Mouse (Mus musculus): ENCODE data around the gene Edem1. TPM values are rescaled to one million over a fixed set of nuclear protein-coding genes. Genes with fewer than 3 reads are reported as not detected.

Gene Edem1
- polyA plus RNA-seq (2015; fragmentation: Nextera tagmentation; extraction: Ambion mirVana): 18.5 and 22.1 TPM in 2 replicates

DNA sequence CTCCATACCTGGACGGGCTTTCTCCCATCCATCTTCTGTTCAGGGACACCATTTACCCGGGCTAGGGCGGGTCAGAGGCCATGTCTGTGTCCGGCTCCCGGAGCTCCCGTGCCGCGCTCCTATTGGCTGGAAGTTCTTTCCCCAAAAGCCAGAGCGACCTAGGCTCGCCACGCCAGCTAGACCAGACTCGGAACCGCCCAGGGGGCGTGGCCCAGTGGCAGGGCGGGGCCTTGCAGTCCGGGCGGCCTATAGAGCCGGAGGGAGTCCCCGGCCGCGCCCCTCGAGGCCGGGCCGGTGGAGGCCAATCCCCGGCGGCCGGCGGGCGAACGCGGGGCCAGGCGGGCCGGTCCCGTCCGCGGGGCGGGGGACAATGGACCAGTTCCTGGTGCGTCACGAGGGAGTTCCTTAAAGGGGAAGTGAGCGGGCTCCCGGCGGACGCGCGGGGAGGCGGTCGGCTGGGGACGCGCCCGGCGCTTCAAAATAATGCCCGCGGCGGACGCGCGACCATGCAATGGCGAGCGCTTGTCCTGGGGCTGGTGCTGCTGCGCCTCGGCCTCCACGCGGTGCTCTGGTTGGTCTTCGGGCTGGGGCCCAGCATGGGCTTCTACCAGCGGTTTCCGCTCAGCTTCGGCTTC lies at the start of gene Edem1:
TSS of gene Edem1 (plus strand) at position 408 of the 635 bp plus-strand sequence.
- peaks cover 24% of the 10 kb centered on the region for H3K4me1 ChIP-seq (replicated peaks; ENCODE audit: control insufficient read depth, insufficient read depth, low read length)
- under 1% methylated on average over 64 of the region's 67 CpGs for WGBS
- no peaks in the 10 kb centered on the region for H3K9me3 ChIP-seq (ENCODE audit: control insufficient read depth, low read length)
- peak within 1 kb of the TSS; percentile 93 for H3K9ac ChIP-seq (ENCODE audit: low read length)
- H3K36me3 ChIP-seq (ENCODE audit: control insufficient read depth, insufficient read depth, low read length): no peaks in the 10 kb centered on the region
- peak within 1 kb of the TSS; percentile 92 for H3K4me2 ChIP-seq (ENCODE audit: low read depth, low read length)
- peak within 1 kb of the TSS; percentile 81 for H3K27ac ChIP-seq (ENCODE audit: low read length)
- H3K27me3 ChIP-seq (ENCODE audit: control insufficient read depth, insufficient read depth, low read depth, low read length): no peaks in the 10 kb centered on the region
- peak within 1 kb of the TSS; percentile 95 for H3K4me3 ChIP-seq (ENCODE audit: low read length)
- peak; percentile 99 for ATAC-seq (ENCODE audit: low read depth)

DNA sequence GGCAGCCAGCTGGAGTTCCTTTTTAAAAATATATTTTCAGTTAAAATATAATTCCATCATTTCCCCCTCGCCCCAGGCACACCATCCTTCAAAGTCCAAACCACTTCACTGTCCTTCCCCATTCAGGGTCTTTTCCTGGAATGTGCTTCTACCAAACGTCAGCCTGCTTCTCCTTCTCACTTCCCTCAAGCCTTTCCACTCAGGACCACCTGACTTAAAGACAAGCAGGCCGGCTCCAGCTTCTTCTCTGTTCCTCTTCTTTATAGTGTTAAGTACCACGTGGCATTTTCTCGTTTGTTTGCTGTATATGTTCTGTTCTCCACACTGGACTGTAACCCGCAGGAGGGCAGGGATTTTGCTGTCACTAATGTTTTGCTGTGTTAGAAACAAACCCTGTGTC lies 46.6 kb upstream of the Edem1 start:
- Histone ChIP-seq H3K4me3 (ENCODE audit: low read length) (no peak overlapping the region), H3K4me1 (replicated peaks; ENCODE audit: control insufficient read depth, insufficient read depth, low read length) (peaks cover 12% of the 10 kb centered on the region), H3K4me2 (ENCODE audit: low read depth, low read length) (no peak overlapping the region), H3K9me3 (ENCODE audit: control insufficient read depth, low read length) (no peaks in the 10 kb centered on the region), H3K27ac (ENCODE audit: low read length) (no peak overlapping the region), H3K9ac (ENCODE audit: low read length) (no peak overlapping the region), H3K36me3 (ENCODE audit: control insufficient read depth, insufficient read depth, low read length) (no peaks in the 10 kb centered on the region), H3K27me3 (ENCODE audit: control insufficient read depth, insufficient read depth, low read depth, low read length) (no peaks in the 10 kb centered on the region)
- WGBS: 53% methylated on average over 6 of the region's 6 CpGs
- no peak for ATAC-seq (ENCODE audit: low read depth)

DNA sequence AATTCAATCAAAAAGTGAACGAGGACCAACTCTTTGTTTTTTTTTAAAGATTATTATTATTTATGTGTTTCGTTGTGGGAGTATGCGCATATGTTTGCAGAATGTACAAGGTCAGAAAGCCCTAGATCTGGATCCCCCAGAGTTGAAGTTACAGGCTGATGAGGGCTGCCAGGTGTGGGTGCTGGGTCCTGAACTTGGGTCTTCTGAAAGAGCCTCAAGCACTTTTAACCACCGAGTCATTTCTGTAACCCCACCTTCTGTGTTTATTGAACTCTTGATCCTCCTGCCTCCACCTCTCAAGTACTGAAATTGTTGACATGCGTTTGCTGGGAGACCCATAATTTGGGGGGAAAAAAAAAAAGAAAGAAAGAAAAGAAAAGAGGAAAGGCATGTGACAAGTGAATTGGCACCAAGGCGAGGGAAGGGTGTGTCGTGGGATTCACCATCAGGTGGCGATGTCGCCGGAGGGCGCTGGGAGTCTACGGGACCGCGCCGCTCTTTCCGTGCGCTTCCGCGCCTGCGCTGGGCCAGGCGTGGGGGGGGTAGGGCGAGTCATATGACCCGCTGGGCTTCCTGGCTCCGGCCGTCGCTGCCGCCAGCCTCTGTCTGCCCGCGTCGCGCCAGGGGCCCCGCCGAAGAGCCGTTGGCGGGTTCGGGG lies 45.8 kb upstream of the Edem1 start, which contains the start of gene Arl8b:
TSS of gene Arl8b (plus strand) at position 574 of the 658 bp plus-strand sequence.
- Histone ChIP-seq H3K9ac (ENCODE audit: low read length) (peak within 1 kb of the TSS; percentile 97), H3K27ac (ENCODE audit: low read length) (peak within 1 kb of the TSS; percentile 82), H3K27me3 (ENCODE audit: control insufficient read depth, insufficient read depth, low read depth, low read length) (no peaks in the 10 kb centered on the region), H3K4me3 (ENCODE audit: low read length) (peak within 1 kb of the TSS; percentile 70), H3K9me3 (ENCODE audit: control insufficient read depth, low read length) (no peaks in the 10 kb centered on the region), H3K4me1 (replicated peaks; ENCODE audit: control insufficient read depth, insufficient read depth, low read length) (peaks cover 12% of the 10 kb centered on the region), H3K36me3 (ENCODE audit: control insufficient read depth, insufficient read depth, low read length) (no peaks in the 10 kb centered on the region), H3K4me2 (ENCODE audit: low read depth, low read length) (peak within 1 kb of the TSS; percentile 68)
- ATAC-seq (ENCODE audit: low read depth): peak; percentile 96
- 9% methylated on average over 36 of the region's 36 CpGs for WGBS

DNA sequence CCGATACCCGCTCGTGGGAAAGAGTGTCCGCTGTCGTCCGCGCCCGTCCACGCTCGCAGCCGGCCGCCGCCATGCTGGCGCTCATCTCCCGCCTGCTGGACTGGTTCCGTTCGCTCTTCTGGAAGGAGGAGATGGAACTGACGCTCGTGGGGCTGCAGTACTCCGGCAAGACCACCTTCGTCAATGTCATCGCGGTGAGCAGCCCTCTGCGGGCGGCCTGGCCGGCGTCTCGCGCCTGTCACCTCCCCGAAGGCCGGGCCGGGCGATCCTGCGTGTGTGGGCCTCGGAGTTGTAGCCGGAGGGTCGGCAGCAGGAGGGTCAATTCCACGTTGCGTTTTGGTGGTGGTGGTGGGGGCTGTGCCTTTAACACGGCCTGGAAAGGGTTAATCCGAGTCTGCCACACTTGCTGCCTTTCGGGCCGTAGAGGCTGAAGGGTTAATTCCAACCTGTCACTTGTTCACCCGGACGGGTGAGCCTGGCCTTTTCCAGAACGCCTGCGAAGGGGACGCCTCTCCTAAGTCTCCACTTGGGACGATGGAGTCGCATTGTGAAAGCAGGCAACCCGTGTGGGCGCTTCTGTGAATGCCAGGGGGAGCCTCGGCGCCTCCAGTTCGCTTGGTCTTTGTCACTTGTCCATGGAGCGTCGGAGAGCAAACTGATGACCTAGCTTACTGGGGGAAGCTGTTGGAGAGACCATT lies 45.1 kb upstream of the Edem1 start:
- WGBS: under 1% methylated on average over 57 of the region's 57 CpGs
- H3K4me2 ChIP-seq (ENCODE audit: low read depth, low read length): peak overlapping the region; percentile 68
- no peaks in the 10 kb centered on the region for H3K27me3 ChIP-seq (ENCODE audit: control insufficient read depth, insufficient read depth, low read depth, low read length)
- peak overlapping the region; percentile 82 for H3K27ac ChIP-seq (ENCODE audit: low read length)
- ATAC-seq (ENCODE audit: low read depth): peak; percentile 47
- H3K4me1 ChIP-seq (replicated peaks; ENCODE audit: control insufficient read depth, insufficient read depth, low read length): peaks cover 12% of the 10 kb centered on the region
- peak overlapping the region; percentile 70 for H3K4me3 ChIP-seq (ENCODE audit: low read length)
- H3K9ac ChIP-seq (ENCODE audit: low read length): peak overlapping the region; percentile 97
- H3K36me3 ChIP-seq (ENCODE audit: control insufficient read depth, insufficient read depth, low read length): no peaks in the 10 kb centered on the region
- no peaks in the 10 kb centered on the region for H3K9me3 ChIP-seq (ENCODE audit: control insufficient read depth, low read length)

DNA sequence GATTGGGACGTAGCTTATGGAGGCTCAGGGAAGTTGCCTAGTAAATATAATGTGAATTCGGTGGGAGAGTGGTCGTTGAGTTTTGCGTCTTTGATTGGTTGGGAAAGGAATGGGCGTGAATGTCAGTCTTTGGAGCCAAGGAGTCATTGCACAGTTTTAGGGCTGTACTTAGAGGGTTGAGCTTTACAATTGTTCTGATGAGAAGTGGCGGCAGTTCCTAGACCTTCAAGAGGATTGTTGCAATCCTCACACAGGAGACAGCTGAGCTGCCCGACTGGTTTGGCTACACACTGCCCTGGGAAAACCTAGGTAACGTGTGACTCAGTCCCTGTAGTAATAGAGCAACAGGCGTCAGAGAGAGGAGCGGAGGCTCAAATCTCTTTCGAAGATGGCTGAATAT lies 44.4 kb upstream of the Edem1 start:
- H3K27ac ChIP-seq (ENCODE audit: low read length): peak overlapping the region; percentile 82
- ATAC-seq (ENCODE audit: low read depth): peak; percentile 72

DNA sequence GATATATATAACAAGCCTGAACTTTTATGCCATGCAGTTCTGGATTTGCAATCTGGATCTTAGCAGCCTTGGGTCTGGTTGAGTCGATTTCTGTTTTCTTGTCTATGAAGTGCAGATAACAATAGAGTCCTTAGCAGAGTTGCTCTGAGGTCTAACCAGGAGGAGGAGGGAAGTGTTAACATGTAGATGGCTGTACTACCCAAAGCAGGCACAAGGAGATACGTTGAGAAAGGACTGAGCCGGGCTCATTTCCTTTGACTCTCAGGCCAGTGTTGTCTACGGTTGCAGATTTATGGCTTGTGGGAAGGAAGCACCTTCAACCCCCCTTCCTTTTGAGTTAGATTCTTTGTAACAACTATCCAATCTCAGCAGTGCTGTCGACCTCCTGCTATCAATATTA lies 43.6 kb upstream of the Edem1 start:
- peak overlapping the region; percentile 70 for H3K4me3 ChIP-seq (ENCODE audit: low read length)
- H3K4me2 ChIP-seq (ENCODE audit: low read depth, low read length): peak overlapping the region; percentile 68
- H3K27me3 ChIP-seq (ENCODE audit: control insufficient read depth, insufficient read depth, low read depth, low read length): no peaks in the 10 kb centered on the region
- no peaks in the 10 kb centered on the region for H3K9me3 ChIP-seq (ENCODE audit: control insufficient read depth, low read length)
- peak overlapping the region; percentile 12; the same call in 1 of the 2 replicates for H3K9ac ChIP-seq (ENCODE audit: low read length)
- H3K4me1 ChIP-seq (replicated peaks; ENCODE audit: control insufficient read depth, insufficient read depth, low read length): peaks cover 12% of the 10 kb centered on the region
- no peak overlapping the region for H3K27ac ChIP-seq (ENCODE audit: low read length)
- no peak for ATAC-seq (ENCODE audit: low read depth)
- WGBS: 48% methylated on average over 5 of the region's 5 CpGs
- H3K36me3 ChIP-seq (ENCODE audit: control insufficient read depth, insufficient read depth, low read length): peaks cover 2% of the 10 kb centered on the region; the same call in 1 of the 2 replicates

More for the DNA sequence above, 44.4 kb upstream of the Edem1 start:
- WGBS: 20% methylated on average over 11 of the region's 11 CpGs
- Histone ChIP-seq H3K27me3 (ENCODE audit: control insufficient read depth, insufficient read depth, low read depth, low read length) (no peaks in the 10 kb centered on the region), H3K4me3 (ENCODE audit: low read length) (peak overlapping the region; percentile 70), H3K9me3 (ENCODE audit: control insufficient read depth, low read length) (no peaks in the 10 kb centered on the region), H3K36me3 (ENCODE audit: control insufficient read depth, insufficient read depth, low read length) (peaks cover 1% of the 10 kb centered on the region; the same call in 1 of the 2 replicates), H3K4me1 (replicated peaks; ENCODE audit: control insufficient read depth, insufficient read depth, low read length) (peaks cover 12% of the 10 kb centered on the region), H3K4me2 (ENCODE audit: low read depth, low read length) (peak overlapping the region; percentile 68), H3K9ac (ENCODE audit: low read length) (peak overlapping the region; percentile 97)

DNA sequence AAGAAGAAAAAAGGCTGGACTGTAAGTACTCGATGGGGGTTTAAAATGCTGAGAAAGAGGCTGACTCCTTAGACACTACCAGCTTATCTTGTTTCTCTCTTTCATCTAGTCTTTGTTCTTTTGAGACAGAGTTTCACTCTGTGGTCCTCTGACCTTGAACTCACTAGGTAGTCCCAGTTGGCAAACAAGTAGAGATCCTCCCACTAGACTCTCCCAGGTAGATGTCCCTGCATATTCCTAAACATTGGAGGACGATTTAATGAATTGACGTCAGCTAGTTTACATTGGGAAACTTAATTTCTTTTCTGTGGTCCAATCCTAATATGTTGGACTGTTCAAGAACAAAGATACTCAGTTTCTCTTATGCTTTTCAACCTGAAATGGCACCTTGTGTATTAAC lies 42.9 kb upstream of the Edem1 start:
- 78% methylated on average over 3 of the region's 3 CpGs for WGBS
- ATAC-seq (ENCODE audit: low read depth): no peak

DNA sequence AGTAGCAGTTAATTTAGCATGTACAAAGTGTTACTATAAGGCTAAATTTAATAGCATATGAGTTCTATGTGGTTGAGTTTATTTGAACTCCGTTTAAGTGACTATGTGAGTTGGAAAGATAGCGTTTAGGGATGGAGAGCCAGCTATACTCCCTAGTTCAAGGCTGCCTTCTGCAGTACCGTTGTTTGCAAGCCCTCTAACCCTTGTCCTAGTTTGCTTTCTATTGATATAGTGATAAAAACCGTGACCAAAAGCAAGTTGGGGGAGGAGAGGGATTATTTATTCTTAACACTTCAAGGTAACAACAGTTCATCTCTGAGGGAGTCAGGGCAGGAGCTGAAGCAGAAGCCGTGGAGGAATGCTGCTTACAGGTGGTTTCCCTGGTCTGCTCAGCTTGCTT lies 36.9 kb upstream of the Edem1 start:
- ATAC-seq (ENCODE audit: low read depth): no peak
- H3K27me3 ChIP-seq (ENCODE audit: control insufficient read depth, insufficient read depth, low read depth, low read length): no peaks in the 10 kb centered on the region
- no peak overlapping the region for H3K27ac ChIP-seq (ENCODE audit: low read length)
- 55% methylated on average over 5 of the region's 5 CpGs for WGBS
- no peak overlapping the region for H3K4me3 ChIP-seq (ENCODE audit: low read length)
- H3K4me2 ChIP-seq (ENCODE audit: low read depth, low read length): no peak overlapping the region
- H3K9ac ChIP-seq (ENCODE audit: low read length): no peak overlapping the region
- no peaks in the 10 kb centered on the region for H3K9me3 ChIP-seq (ENCODE audit: control insufficient read depth, low read length)
- no peaks in the 10 kb centered on the region for H3K4me1 ChIP-seq (replicated peaks; ENCODE audit: control insufficient read depth, insufficient read depth, low read length)
- peaks cover 2% of the 10 kb centered on the region; the same call in 1 of the 2 replicates for H3K36me3 ChIP-seq (ENCODE audit: control insufficient read depth, insufficient read depth, low read length)

More for the DNA sequence above, 42.9 kb upstream of the Edem1 start:
- H3K4me1 ChIP-seq (replicated peaks; ENCODE audit: control insufficient read depth, insufficient read depth, low read length): peaks cover 12% of the 10 kb centered on the region
- H3K9ac ChIP-seq (ENCODE audit: low read length): no peak overlapping the region
- peaks cover 2% of the 10 kb centered on the region; the same call in 1 of the 2 replicates for H3K36me3 ChIP-seq (ENCODE audit: control insufficient read depth, insufficient read depth, low read length)
- no peak overlapping the region for H3K27ac ChIP-seq (ENCODE audit: low read length)
- no peak overlapping the region for H3K4me2 ChIP-seq (ENCODE audit: low read depth, low read length)
- H3K9me3 ChIP-seq (ENCODE audit: control insufficient read depth, low read length): no peaks in the 10 kb centered on the region
- H3K27me3 ChIP-seq (ENCODE audit: control insufficient read depth, insufficient read depth, low read depth, low read length): no peaks in the 10 kb centered on the region
- H3K4me3 ChIP-seq (ENCODE audit: low read length): no peak overlapping the region

DNA sequence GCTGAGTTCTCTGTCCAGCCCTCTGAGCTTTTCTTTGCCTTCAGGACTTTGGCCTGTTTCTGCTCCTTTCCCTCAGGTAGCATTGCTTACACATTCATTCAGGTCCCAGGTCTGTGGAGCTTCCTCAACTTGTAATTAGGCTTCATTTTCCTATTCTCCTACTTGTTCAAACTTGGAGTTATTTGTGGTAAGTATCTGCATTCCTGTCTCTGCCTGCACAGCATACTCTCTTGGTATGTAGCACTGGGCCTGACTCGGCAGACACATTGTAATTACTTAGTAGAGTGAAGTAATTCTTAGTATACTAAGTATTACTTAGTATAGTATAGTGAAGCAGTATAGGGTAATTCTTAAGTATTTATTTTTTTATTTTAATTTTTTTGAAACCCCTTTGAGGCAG lies 32.5 kb upstream of the Edem1 start:
- no peak overlapping the region for H3K4me3 ChIP-seq (ENCODE audit: low read length)
- WGBS: 71% methylated on average over 1 of the region's 1 CpGs
- no peak overlapping the region for H3K9ac ChIP-seq (ENCODE audit: low read length)
- no peaks in the 10 kb centered on the region for H3K4me1 ChIP-seq (replicated peaks; ENCODE audit: control insufficient read depth, insufficient read depth, low read length)
- H3K36me3 ChIP-seq (ENCODE audit: control insufficient read depth, insufficient read depth, low read length): no peaks in the 10 kb centered on the region
- no peak overlapping the region for H3K4me2 ChIP-seq (ENCODE audit: low read depth, low read length)
- no peak for ATAC-seq (ENCODE audit: low read depth)
- no peaks in the 10 kb centered on the region for H3K27me3 ChIP-seq (ENCODE audit: control insufficient read depth, insufficient read depth, low read depth, low read length)
- H3K9me3 ChIP-seq (ENCODE audit: control insufficient read depth, low read length): no peaks in the 10 kb centered on the region
- no peak overlapping the region for H3K27ac ChIP-seq (ENCODE audit: low read length)
